Mouse (Mus musculus) spleen, postnatal 10 days (tissue): Measurements from ENCODE around the gene Bud13.
A peak's percentile ranks its signal among the peaks of the same experiment; 100 is the strongest.

Experiments used
- DNase-seq, 2 experiments: peaks; one replicate each; pipeline ENCODE4 v3.0.0; 2021 to 2022; ENCODE audit warnings: low spot score in 2 of 2

The Bud13 gene

GRCm38 (mm10) chr9:46282631-46283436 lies at the start of gene Bud13:
Bud13 (plus strand) TSS chr9:46283008.
- DNase-seq = peak; percentile 98 to 99

GRCm38 (mm10) chr9:46235196-46235595 lies 47.6 kb upstream of the Bud13 start:
- DNase-seq = no peak

GRCm38 (mm10) chr9:46235596-46235648 lies 47.4 kb upstream of the Bud13 start, which contains the start of gene Apoc3:
Apoc3 (minus strand) TSS chr9:46235636.
- DNase-seq = no peak

- no peak for DNase-seq
Measured at GRCm38 (mm10) chr9:46235649-46236048, 47.2 kb upstream of the Bud13 start.

GRCm38 (mm10) chr9:46238850-46239249 lies 44.0 kb upstream of the Bud13 start:
- no peak for DNase-seq

GRCm38 (mm10) chr9:46240526-46241153 lies 42.2 kb upstream of the Bud13 start, which contains the start of gene Apoa4:
Apoa4 (plus strand) TSS chr9:46240696.
- no peak for DNase-seq

- DNase-seq = no peak
Measured at GRCm38 (mm10) chr9:46241818-46242217, 41.0 kb upstream of the Bud13 start.

- no peak for DNase-seq
Measured at GRCm38 (mm10) chr9:46243122-46243521, 39.7 kb upstream of the Bud13 start.

DNA sequence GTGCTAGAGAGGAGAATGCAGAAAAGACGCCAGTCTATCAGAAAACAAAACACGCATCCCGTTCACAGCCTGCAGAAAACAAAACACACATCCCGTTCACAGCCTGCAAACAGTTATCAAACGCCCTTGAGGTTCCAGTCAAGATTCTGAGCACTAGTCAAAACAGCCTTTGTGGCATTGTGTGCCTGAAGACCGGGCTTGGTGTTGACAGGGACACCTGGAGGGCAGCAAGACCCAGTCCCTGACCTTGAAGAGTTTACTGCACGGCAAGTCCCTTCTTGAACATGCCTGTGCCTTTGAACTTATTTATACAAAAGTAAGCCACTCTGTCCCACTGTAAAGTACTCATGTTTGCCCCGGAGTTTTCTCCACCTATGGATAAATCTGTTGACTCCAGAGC lies 39.2 kb upstream of the Bud13 start:
- no peak for DNase-seq

DNA sequence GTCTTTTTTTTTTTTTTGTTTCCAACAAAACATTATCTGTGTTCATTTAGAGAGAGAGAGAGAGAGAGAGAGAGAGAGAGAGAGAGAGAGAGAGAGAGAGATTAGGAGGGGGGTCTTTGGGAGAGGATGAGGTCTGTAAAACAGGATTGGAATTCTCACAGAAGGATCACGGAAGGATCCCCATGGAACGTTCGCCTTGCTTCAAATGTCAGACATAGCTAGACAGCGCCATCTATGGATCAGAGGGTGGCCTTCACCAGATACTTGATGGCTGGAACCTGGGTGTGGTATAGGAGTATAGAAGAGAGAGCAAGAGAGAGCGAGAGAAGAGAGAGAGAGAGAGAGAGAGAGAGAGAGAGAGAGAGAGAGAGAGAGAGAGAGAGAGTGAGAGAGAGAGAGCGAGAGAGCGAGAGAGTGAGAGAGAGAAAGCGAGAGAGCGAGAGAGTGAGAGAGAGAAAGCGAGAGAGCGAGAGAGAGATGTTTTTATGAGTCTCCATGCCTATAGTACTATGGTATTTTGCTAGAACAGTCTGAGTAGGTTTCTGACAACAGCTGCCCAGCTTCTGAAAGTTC lies 36.0 kb upstream of the Bud13 start:
- DNase-seq = peak in 1 of 2 experiments; percentile 53

- DNase-seq = no peak
Measured at GRCm38 (mm10) chr9:46256177-46256576, 26.6 kb upstream of the Bud13 start.

GRCm38 (mm10) chr9:46256658-46257385 lies 26.0 kb upstream of the Bud13 start:
- DNase-seq = no peak

DNA sequence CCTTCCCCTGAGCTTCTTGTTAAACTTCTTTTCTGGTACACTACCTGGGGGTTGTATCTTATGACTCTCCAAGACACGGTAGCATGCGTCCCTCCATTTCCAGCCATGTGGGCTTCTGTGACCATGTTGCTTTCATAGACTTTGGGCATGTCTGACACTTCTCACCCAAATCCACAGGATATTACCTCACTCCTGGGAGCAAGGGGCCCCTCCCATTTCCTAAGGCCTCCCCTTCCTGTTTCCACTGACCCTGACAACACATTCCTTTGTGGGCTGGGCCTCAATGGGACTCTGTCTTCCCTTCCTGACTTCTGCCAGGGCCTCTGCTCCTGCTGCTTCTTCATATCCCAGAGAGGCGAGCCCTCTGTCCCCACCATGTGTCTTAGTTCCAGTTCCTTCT lies 25.3 kb upstream of the Bud13 start:
- no peak for DNase-seq

DNA sequence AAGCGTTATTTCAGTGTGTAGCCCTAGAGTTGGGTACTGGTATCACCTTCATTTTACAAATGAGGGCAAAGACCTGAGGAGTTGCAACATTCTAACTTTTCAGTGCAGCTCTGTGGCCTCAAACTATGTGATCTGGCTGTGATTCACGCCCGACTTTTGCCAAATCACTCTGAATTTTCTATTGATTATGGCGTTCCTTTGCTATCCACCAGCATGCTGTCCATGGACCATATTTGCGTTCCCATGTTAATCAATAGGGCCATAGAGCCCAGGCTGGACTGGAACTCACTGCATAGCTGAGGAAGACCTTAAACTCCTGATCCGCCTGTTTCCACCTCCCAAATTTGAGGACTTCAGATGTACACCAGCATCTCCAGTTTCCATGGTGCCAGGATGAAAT lies 23.7 kb upstream of the Bud13 start:
- DNase-seq = no peak

- no peak for DNase-seq
Measured at GRCm38 (mm10) chr9:46261131-46261530, 21.7 kb upstream of the Bud13 start.

DNA sequence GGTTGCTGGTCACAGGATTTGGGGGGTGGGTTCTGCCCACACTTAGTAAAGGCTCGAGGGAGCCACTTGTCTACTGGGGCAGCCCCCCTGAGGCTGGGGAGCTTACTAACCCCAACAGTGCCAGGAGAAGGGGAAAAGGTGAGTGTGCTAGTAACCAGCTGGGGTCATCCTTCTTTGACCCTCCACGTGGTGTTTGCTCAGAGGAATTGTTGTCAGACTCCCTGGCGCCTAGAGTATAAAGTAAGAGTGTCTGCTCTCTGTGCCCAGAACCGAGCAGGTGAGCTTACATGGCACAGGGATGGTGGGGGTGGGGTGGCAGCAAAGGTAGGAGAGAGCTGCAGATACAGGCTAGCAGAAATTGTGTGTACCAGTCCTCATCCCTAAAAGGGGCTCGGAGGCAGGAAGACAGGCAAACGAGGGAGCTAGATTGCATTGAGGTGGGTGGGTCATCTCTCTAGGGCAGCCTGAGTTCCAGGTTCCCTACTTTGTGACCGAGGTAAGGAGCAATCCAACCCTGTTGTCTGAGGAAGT lies 14.4 kb upstream of the Bud13 start, which contains the start of gene Apoa5:
Gene Apoa5, plus strand, starts transcription at position 291 of the 531 bp plus-strand sequence.
- no peak for DNase-seq

- DNase-seq = no peak
Measured at GRCm38 (mm10) chr9:46269125-46269524, 13.7 kb upstream of the Bud13 start.

DNA sequence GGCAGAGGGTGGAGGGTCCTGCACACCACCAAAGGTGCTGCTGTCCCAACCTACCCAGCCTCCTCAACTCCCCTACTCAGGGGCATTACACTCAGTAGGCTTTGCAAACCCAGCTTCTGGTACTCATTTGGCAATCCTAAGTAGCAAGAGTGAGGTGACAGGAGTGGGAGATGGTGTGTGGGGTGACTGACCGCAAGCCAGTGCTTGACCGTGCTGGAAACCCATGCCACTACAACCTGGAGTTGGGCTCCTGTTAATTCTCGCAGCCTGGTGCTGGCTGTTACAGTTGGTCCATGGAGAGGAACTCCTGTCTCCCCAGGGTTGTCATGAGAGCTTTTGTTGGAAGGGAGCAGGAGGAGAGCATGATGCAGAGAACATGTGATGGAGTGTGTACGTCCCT lies 12.0 kb upstream of the Bud13 start:
- no peak for DNase-seq

DNA sequence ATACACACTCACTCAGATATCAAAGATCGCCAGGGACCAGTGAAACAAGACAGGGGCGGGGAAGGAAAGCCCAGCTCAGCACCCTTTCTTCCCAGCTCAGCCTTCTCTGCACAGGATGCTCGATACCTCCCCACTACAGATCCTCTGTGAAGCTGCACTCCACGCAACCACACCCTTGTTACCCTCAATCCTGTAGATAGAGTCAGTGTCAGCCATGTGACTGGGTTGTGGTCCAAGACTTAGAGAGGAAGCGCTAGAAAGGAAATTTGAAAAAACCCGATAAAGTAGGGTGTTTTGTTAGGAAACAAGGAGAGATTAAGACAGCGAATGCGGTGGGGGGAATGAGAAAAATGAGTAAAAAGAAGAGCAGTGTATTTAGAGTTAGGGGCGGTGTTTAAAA lies 10.7 kb upstream of the Bud13 start:
- no peak for DNase-seq

- DNase-seq = peak; percentile 72 to 89
Measured at GRCm38 (mm10) chr9:46272677-46273454, 9.9 kb upstream of the Bud13 start, which contains the start of gene Zpr1. Zpr1 (plus strand) TSS chr9:46273064.

DNA sequence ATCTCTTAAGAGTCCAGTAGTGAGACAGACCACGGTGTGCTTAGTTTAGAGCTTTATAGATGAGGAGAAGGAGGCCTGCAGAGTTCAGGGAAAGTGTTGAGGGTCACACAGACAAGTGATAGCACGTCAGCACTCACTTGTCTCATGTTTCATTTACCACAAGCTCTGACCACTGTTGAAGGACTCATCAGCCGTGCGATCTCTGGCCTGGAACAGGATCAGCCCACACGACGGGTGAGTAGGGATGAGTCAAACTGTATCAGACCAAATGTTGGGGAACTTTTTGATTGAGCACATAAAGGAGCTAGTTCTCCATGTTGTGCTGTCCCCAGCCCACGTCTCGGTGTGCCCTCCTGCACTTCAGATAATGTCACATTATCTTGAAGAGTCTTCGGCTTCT lies 8.3 kb upstream of the Bud13 start:
- DNase-seq = no peak

DNA sequence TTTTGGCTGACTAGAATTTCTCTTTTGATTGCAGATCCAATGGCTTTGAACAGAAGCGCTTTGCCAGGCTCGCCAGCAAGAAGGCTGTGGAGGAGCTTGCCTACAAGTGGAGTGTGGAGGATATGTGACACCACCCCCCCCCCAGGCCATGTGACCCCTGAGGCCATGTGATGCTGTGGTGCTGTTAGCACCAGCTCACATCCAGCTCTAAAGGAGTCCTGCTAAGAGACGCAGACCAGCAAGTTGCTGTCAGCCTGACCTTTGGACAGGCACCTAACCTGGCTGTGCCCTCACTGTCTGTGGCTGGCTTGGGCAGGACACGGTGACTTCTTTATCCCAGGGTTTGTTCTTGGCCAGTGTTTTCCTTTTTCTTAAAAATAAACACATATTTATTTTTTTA lies 15.6 kb downstream of the Bud13 start:
- DNase-seq = no peak
